Mouse (Mus musculus) left cerebral cortex, postnatal 14 days (tissue): Measurements from ENCODE around the gene Map3k7cl. TPM values are rescaled to one million over a fixed set of nuclear protein-coding genes. Genes with fewer than 3 reads are reported as not detected.

ENCODE experiments used
- DNase-seq, 2 experiments: peaks; one replicate each; pipeline ENCODE4 v3.0.0; 2021 to 2022; ENCODE audit warnings: low spot score in 2 of 2, mixed read lengths in 1 of 2
- intact Hi-C: fragments of 180-260 bp; cut with DNase I; formaldehyde crosslinking; loops from one replicate; pipeline ENCODE4 v1.15.1; 2025
- total RNA-seq, 2 experiments: library from RNA; stranded (reverse); gene quantifications; 2 replicates each; pipeline ENCODE4 v1.2.3; 2021

Map3k7cl gene
- total RNA-seq, 2 experiments from 2014 or later: 0.66 to 0.77 TPM

GRCm38 (mm10) chr16:87625816-87626215 lies 72.7 kb downstream of the Map3k7cl start:
- intact Hi-C loops: no loop called here
- DNase-seq: no peak

- intact Hi-C loops: no loop called here
- no peak for DNase-seq
These were observed 73.6 kb downstream of the Map3k7cl start for GRCm38 (mm10) chr16:87626696-87627095.

GRCm38 (mm10) chr16:87634709-87635108 lies 81.6 kb downstream of the Map3k7cl start:
- intact Hi-C loops: no loop called here
- no peak for DNase-seq

GRCm38 (mm10) chr16:87635213-87635755 lies 82.2 kb downstream of the Map3k7cl start:
- intact Hi-C loops: no loop called here

GRCm38 (mm10) chr16:87635841-87636240 lies 82.7 kb downstream of the Map3k7cl start:
- no peak for DNase-seq
- intact Hi-C loops: no loop called here

More at GRCm38 (mm10) chr16:87635213-87635755, 82.2 kb downstream of the Map3k7cl start:
- DNase-seq: no peak

- DNase-seq: no peak
- intact Hi-C loops: no loop called here
These were observed 85.0 kb downstream of the Map3k7cl start for GRCm38 (mm10) chr16:87638098-87638497.

GRCm38 (mm10) chr16:87642234-87642633 lies 89.1 kb downstream of the Map3k7cl start:
- DNase-seq: no peak
- intact Hi-C loops: no loop called here

- no peak for DNase-seq
- intact Hi-C loops: no loop called here
These were observed 91.1 kb downstream of the Map3k7cl start for GRCm38 (mm10) chr16:87644111-87644770.

Other genes with a start within 250 kb of the Map3k7cl start
- gene N6amt1, start 199.1 kb upstream of the Map3k7cl start, total RNA-seq: 10 to 100 TPM; 20.4 to 21.3 TPM
- 10 to 100 TPM; 47.6 to 48.1 TPM for gene Ltn1, start 120.7 kb upstream of the Map3k7cl start, total RNA-seq
- gene Rwdd2b, start 112.8 kb upstream of the Map3k7cl start, total RNA-seq: 10 to 100 TPM; 10.1 to 10.4 TPM
- 10 to 100 TPM; 48.7 to 53.3 TPM for gene Usp16, start 98.6 kb upstream of the Map3k7cl start, total RNA-seq
- 100 to 1,000 TPM; 170 to 171 TPM for gene Cct8, start 57.5 kb upstream of the Map3k7cl start, total RNA-seq
- 10 to 100 TPM; 14.0 to 14.2 TPM for gene Bach1, start 145.6 kb downstream of the Map3k7cl start, total RNA-seq